Mouse (Mus musculus): ENCODE data around the gene Slc4a3. TPM values are rescaled to one million over a fixed set of nuclear protein-coding genes. Genes with fewer than 3 reads are reported as not detected.

Slc4a3 gene
- polyA plus RNA-seq, 1 experiment from 2014 or later = 9.3 TPM

DNA sequence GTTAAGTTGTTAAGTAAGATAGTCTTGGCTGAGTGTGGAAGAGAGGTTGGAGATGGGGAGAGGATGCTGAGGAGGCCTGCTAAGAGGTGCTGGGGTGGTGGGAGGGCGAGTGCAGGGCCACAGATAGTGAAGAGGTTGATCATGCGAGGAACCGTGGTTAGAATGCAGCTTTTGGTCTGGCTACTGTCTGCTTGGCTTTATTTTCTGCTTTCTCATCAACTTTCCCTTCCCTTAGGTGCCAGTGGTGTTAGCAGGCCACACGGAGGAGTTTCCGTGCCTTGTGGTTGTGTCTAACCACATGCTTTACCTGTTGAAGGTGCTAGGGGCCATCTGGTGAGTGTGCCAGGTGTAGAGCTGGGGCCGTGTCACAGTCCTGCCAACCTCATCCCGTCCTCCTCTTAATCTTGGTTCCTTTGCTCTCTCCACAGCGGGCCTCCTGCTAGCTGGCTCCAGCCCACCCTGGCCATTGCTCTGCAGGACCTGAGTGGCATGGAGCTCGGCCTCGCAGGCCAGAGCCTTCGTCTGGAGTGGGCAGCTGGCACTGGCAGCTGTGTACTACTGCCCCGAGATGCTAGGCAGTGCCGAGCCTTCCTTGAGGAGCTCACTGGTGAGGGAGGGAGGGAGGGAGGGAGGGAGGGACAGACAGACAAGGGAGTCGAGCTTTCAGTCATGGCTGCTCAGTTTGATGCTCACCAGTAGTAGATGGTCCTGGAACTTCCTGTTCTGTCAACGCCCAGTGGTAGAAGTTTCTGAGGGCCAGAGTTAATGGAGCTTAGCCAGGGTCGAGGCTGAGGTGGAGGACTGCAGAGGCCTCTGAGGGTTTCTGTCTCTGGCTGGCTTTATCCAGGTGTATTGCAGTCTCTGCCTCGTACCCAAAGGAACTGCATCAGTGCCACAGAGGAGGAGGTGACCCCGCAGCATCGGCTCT, 12.5 kb upstream of the Slc4a3 start:
- Histone ChIP-seq H3K27me3 (ENCODE audit: control insufficient read depth, insufficient read depth, low read length) (no peaks in the 10 kb centered on the region), H3K36me3 (ENCODE audit: control insufficient read depth, insufficient read depth, low read length) (peaks cover 2% of the 10 kb centered on the region; the same call in 1 of the 2 replicates), H3K27ac (replicated peaks; ENCODE audit: low read depth, low read length) (no peak overlapping the region), H3K4me1 (ENCODE audit: control insufficient read depth, insufficient read depth, low read length) (no peaks in the 10 kb centered on the region), H3K4me2 (ENCODE audit: low read depth, severe bottlenecking) (no peak overlapping the region), H3K9ac (ENCODE audit: low read length) (no peak overlapping the region), H3K4me3 (ENCODE audit: low read depth, low read length) (no peak overlapping the region), H3K9me3 (ENCODE audit: control insufficient read depth, low read length) (no peaks in the 10 kb centered on the region)
- ATAC-seq (ENCODE audit: insufficient number of reproducible peaks, low FRiP score, low TSS enrichment, low read depth) = no peak
- 87% methylated on average over 19 of the region's 19 CpGs for WGBS
- DNase-seq (ENCODE audit: low spot score) = no peak

DNA sequence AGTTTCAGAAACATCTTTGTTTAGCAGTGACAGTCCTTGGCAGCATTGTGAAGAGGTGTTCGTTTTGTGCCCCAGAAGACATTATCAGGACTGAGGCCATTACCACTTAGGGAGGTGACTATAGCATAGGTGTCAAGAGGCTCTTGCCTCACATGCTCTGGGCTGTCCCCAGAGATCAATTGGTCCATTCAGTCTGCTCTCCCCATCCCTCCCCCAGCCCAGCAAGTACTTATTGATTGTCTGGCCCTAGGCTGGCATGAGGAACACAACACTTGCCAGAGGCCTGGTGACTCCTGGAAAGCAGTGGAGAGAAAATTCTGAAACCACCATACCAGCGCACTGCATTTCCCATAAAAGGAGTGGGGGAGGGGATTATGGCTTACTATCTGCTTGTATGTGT, 8.5 kb upstream of the Slc4a3 start:
- no peak overlapping the region for H3K4me2 ChIP-seq (ENCODE audit: low read depth, severe bottlenecking)
- H3K27me3 ChIP-seq (ENCODE audit: control insufficient read depth, insufficient read depth, low read length) = no peaks in the 10 kb centered on the region
- H3K4me1 ChIP-seq (ENCODE audit: control insufficient read depth, insufficient read depth, low read length) = no peaks in the 10 kb centered on the region
- H3K9ac ChIP-seq (ENCODE audit: low read length) = no peak overlapping the region
- ATAC-seq (ENCODE audit: insufficient number of reproducible peaks, low FRiP score, low TSS enrichment, low read depth) = no peak
- no peaks in the 10 kb centered on the region for H3K9me3 ChIP-seq (ENCODE audit: control insufficient read depth, low read length)
- WGBS = 78% methylated on average over 2 of the region's 2 CpGs
- H3K36me3 ChIP-seq (ENCODE audit: control insufficient read depth, insufficient read depth, low read length) = no peaks in the 10 kb centered on the region
- DNase-seq (ENCODE audit: low spot score) = no peak
- no peak overlapping the region for H3K4me3 ChIP-seq (ENCODE audit: low read depth, low read length)
- H3K27ac ChIP-seq (replicated peaks; ENCODE audit: low read depth, low read length) = no peak overlapping the region

DNA sequence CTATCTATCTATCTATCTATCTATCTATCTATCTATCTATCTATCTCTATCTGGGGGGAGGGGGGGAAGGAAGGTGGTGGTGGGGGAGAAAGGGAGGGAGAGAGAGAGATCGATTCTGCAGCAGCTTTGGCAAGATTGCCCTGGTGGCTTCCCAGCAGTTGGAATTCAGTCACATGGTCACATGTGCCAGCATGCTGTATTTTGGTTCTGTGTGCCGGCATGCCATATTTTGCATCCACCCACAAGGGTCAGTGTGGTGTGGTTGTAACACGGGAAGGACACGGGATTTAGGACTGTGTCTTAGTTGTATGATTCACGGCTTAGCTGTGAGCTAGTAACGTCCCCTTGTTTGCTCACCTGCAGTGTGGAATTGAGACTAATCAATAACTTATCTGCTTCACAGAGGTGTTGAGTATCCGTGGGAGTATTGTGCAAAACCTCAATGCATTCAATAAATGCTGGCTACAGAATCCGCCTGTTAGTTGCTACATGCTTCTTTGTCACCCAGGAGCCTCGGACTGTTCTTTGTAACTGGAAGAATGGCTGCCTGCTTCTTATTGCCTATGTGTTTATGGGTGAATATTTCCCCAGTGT, 7.4 kb upstream of the Slc4a3 start:
- no peak for DNase-seq (ENCODE audit: low spot score)
- WGBS = 83% methylated on average over 9 of the region's 9 CpGs
- Histone ChIP-seq H3K27ac (replicated peaks; ENCODE audit: low read depth, low read length) (no peak overlapping the region), H3K9ac (ENCODE audit: low read length) (no peak overlapping the region), H3K4me1 (ENCODE audit: control insufficient read depth, insufficient read depth, low read length) (no peaks in the 10 kb centered on the region), H3K4me3 (ENCODE audit: low read depth, low read length) (no peak overlapping the region), H3K4me2 (ENCODE audit: low read depth, severe bottlenecking) (no peak overlapping the region), H3K27me3 (ENCODE audit: control insufficient read depth, insufficient read depth, low read length) (no peaks in the 10 kb centered on the region), H3K36me3 (ENCODE audit: control insufficient read depth, insufficient read depth, low read length) (no peaks in the 10 kb centered on the region), H3K9me3 (ENCODE audit: control insufficient read depth, low read length) (no peaks in the 10 kb centered on the region)
- ATAC-seq (ENCODE audit: insufficient number of reproducible peaks, low FRiP score, low TSS enrichment, low read depth) = no peak

DNA sequence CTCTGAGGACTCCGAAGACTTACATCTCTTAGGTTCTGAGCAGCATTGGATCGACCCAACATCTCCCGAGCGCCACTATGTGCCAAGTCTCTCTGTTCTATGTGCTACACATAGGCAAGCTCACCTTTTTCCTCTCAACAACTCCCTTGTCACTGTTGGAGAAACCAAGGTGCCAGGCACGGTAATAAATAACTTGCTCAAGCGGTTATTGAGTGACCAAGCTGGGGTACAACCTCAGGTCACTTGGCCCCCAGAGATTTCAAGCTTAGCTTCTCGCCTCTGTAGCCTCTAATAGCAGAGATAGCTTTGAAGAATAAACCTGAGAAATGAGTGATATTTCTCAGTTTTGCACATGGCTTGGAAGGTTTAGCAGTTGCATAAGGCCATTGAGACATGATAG, 4.6 kb upstream of the Slc4a3 start:
- Histone ChIP-seq H3K9me3 (ENCODE audit: control insufficient read depth, low read length) (no peaks in the 10 kb centered on the region), H3K27ac (replicated peaks; ENCODE audit: low read depth, low read length) (no peak overlapping the region), H3K27me3 (ENCODE audit: control insufficient read depth, insufficient read depth, low read length) (no peaks in the 10 kb centered on the region), H3K36me3 (ENCODE audit: control insufficient read depth, insufficient read depth, low read length) (no peaks in the 10 kb centered on the region), H3K4me2 (ENCODE audit: low read depth, severe bottlenecking) (no peak overlapping the region), H3K4me1 (ENCODE audit: control insufficient read depth, insufficient read depth, low read length) (peaks cover 4% of the 10 kb centered on the region; the same call in 1 of the 2 replicates), H3K9ac (ENCODE audit: low read length) (no peak overlapping the region), H3K4me3 (ENCODE audit: low read depth, low read length) (no peak overlapping the region)
- ATAC-seq (ENCODE audit: insufficient number of reproducible peaks, low FRiP score, low TSS enrichment, low read depth) (no peak), DNase-seq (ENCODE audit: low spot score) (no peak)
- WGBS = 91% methylated on average over 7 of the region's 7 CpGs

DNA sequence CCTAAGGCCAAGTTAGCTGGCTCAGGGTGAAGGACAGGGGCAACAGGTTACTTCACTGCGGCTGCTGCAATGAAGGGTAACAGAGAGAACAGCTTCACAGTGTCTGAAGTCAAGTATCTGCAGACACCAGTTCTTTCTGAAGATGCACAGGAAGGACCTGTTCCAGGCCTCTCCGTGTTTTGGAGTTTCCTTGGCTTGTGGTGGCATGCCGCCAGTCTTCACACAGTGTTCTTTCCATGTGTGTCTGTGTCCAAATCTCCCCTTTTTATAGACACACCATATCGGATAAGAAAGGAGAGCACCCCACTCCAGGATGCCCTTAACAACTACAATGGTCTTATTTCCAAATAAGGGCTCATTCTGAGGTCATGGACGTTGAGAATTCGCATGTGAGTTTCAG, 1.7 kb upstream of the Slc4a3 start:
- Histone ChIP-seq H3K9me3 (ENCODE audit: control insufficient read depth, low read length) (no peaks in the 10 kb centered on the region), H3K4me3 (ENCODE audit: low read depth, low read length) (no peak overlapping the region), H3K27ac (replicated peaks; ENCODE audit: low read depth, low read length) (no peak overlapping the region), H3K9ac (ENCODE audit: low read length) (no peak overlapping the region), H3K4me2 (ENCODE audit: low read depth, severe bottlenecking) (no peak overlapping the region), H3K4me1 (ENCODE audit: control insufficient read depth, insufficient read depth, low read length) (peaks cover 9% of the 10 kb centered on the region), H3K36me3 (ENCODE audit: control insufficient read depth, insufficient read depth, low read length) (no peaks in the 10 kb centered on the region), H3K27me3 (ENCODE audit: control insufficient read depth, insufficient read depth, low read length) (no peaks in the 10 kb centered on the region)
- ATAC-seq (ENCODE audit: insufficient number of reproducible peaks, low FRiP score, low TSS enrichment, low read depth) = no peak
- whole genome bisulfite sequencing = 91% methylated on average over 6 of the region's 6 CpGs
- DNase-seq (ENCODE audit: low spot score) = no peak

DNA sequence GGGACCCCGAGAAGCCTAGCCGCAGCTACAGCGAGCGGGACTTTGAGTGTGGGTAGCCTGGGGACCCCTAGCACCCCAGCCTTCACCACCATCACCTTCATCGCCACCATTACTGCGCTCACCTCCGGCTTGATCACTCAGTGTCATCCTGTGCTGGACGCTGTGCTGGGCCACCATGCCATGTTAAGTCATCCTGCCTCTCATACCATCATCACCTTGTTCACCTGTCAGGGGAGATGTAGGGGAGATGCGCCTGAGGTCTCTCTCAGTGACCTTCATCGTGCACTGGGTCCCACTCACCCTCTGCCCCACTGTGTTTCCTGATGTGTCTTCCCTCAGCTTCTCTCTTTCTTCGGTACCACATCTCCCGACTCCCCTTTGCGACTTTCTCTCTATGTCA, 1.3 kb downstream of the Slc4a3 start:
- H3K4me2 ChIP-seq (ENCODE audit: low read depth, severe bottlenecking) = peak overlapping the region; percentile 68; the same call in 1 of the 2 replicates
- 91% methylated on average over 13 of the region's 13 CpGs for WGBS
- no peaks in the 10 kb centered on the region for H3K27me3 ChIP-seq (ENCODE audit: control insufficient read depth, insufficient read depth, low read length)
- ATAC-seq (ENCODE audit: insufficient number of reproducible peaks, low FRiP score, low TSS enrichment, low read depth) = no peak
- H3K4me1 ChIP-seq (ENCODE audit: control insufficient read depth, insufficient read depth, low read length) = peaks cover 9% of the 10 kb centered on the region
- no peak overlapping the region for H3K9ac ChIP-seq (ENCODE audit: low read length)
- H3K4me3 ChIP-seq (ENCODE audit: low read depth, low read length) = peak overlapping the region; percentile 61; the same call in 1 of the 2 replicates
- peaks cover 5% of the 10 kb centered on the region for H3K36me3 ChIP-seq (ENCODE audit: control insufficient read depth, insufficient read depth, low read length)
- H3K27ac ChIP-seq (replicated peaks; ENCODE audit: low read depth, low read length) = no peak overlapping the region
- H3K9me3 ChIP-seq (ENCODE audit: control insufficient read depth, low read length) = no peaks in the 10 kb centered on the region
- DNase-seq (ENCODE audit: low spot score) = no peak

DNA sequence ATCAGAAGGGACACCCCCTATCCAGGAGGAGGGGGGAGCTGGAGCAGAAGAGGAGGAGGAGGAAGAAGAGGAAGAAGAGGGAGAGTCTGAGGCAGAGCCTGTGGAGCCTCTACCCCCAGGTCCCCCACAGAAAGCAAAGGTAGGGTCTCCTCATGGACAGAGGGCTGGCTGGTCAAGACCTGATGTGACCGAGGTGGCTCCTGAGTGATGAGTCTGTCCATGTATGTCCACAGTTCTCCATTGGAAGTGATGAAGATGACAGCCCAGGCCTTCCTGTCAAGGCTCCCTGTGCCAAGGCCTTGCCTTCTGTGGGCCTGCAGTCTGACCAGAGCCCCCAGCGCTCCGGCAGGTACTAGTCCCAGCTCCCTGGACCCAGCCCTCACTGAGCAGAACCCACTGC, 2.0 kb downstream of the Slc4a3 start:
- H3K27ac ChIP-seq (replicated peaks; ENCODE audit: low read depth, low read length) = no peak overlapping the region
- peaks cover 9% of the 10 kb centered on the region for H3K4me1 ChIP-seq (ENCODE audit: control insufficient read depth, insufficient read depth, low read length)
- H3K9ac ChIP-seq (ENCODE audit: low read length) = no peak overlapping the region
- ATAC-seq (ENCODE audit: insufficient number of reproducible peaks, low FRiP score, low TSS enrichment, low read depth) (no peak), DNase-seq (ENCODE audit: low spot score) (no peak)
- WGBS = 97% methylated on average over 3 of the region's 3 CpGs
- peaks cover 5% of the 10 kb centered on the region for H3K36me3 ChIP-seq (ENCODE audit: control insufficient read depth, insufficient read depth, low read length)
- no peak overlapping the region for H3K4me3 ChIP-seq (ENCODE audit: low read depth, low read length)
- H3K9me3 ChIP-seq (ENCODE audit: control insufficient read depth, low read length) = no peaks in the 10 kb centered on the region
- no peak overlapping the region for H3K4me2 ChIP-seq (ENCODE audit: low read depth, severe bottlenecking)
- H3K27me3 ChIP-seq (ENCODE audit: control insufficient read depth, insufficient read depth, low read length) = no peaks in the 10 kb centered on the region

DNA sequence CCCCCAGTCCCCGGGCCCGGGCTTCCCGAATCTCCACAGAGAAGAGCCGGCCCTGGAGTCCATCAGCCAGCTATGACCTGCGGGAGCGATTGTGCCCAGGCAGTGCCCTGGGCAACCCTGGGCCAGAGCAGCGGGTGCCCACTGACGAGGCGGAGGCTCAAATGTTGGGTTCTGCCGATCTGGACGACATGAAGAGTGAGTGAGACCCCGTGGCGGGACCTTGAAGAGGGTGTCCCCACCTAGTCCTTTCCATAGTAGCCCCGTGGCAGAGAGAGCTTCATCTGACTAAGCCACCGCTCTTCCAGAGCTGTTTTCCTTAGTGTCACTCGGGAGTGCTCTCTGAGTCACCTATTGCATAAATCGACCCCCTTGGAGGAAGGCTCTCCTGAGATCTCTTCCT, 2.8 kb downstream of the Slc4a3 start:
- ATAC-seq (ENCODE audit: insufficient number of reproducible peaks, low FRiP score, low TSS enrichment, low read depth) (no peak), DNase-seq (ENCODE audit: low spot score) (no peak)
- Histone ChIP-seq H3K36me3 (ENCODE audit: control insufficient read depth, insufficient read depth, low read length) (peaks cover 5% of the 10 kb centered on the region), H3K27ac (replicated peaks; ENCODE audit: low read depth, low read length) (no peak overlapping the region), H3K4me2 (ENCODE audit: low read depth, severe bottlenecking) (no peak overlapping the region), H3K4me3 (ENCODE audit: low read depth, low read length) (no peak overlapping the region), H3K27me3 (ENCODE audit: control insufficient read depth, insufficient read depth, low read length) (no peaks in the 10 kb centered on the region), H3K9ac (ENCODE audit: low read length) (no peak overlapping the region), H3K4me1 (ENCODE audit: control insufficient read depth, insufficient read depth, low read length) (peaks cover 9% of the 10 kb centered on the region), H3K9me3 (ENCODE audit: control insufficient read depth, low read length) (no peaks in the 10 kb centered on the region)
- WGBS = 89% methylated on average over 17 of the region's 17 CpGs

Measured in limb, embryonic 11.5 days (tissue).